Mouse (Mus musculus) bone marrow, adult 2 months (tissue): ENCODE data around the gene Ubap2. TPM values are rescaled to one million over a fixed set of nuclear protein-coding genes. Genes with fewer than 3 reads are reported as not detected.

Source experiments
- H3K27ac ChIP-seq: fragments of 200-500 bp; 2 replicates; pipeline ENCODE4 v1.5.1; 2012; ENCODE audit warnings: low read depth, mild to moderate bottlenecking, control low read depth, inconsistent platforms, low read length; ENCODE audit not compliant: control insufficient read depth, poor library complexity, insufficient read depth
- H3K4me1 ChIP-seq: fragments of 200-500 bp; 2 replicates; pipeline ENCODE4 v1.6.1; 2011; ENCODE audit warnings: low read length; ENCODE audit not compliant: control insufficient read depth, insufficient read depth
- H3K4me3 ChIP-seq: fragments of 200-500 bp; replicated peaks from 2 replicates; pipeline ENCODE3; 2011; ENCODE audit warnings: mild to moderate bottlenecking, low read depth, low read length, control low read depth; ENCODE audit not compliant: control insufficient read depth
- CTCF ChIP-seq: fragments of 200-500 bp; IDR thresholded peaks from 2 replicates; pipeline ENCODE4 v1.5.1; 2011; ENCODE audit warnings: low read length, control low read depth; ENCODE audit not compliant: control insufficient read depth, insufficient read depth
- POLR2A ChIP-seq: fragments of 200-500 bp; IDR thresholded peaks from 2 replicates; pipeline ENCODE4 v1.6.1; 2011; ENCODE audit warnings: low read depth, mild to moderate bottlenecking, control low read depth, low read length, borderline replicate concordance; ENCODE audit not compliant: control insufficient read depth
- WGBS: fragments of 180-500 bp; shearing (Covaris S2); methylation state at CpG from one replicate; pipeline ENCODE4 v1.1.7; 2018; 5-methylcytosine and 5-hydroxymethylcytosine counted together
- polyA plus RNA-seq: library from polyadenylated mRNA; stranded (reverse); fragments of >200 nt; gene quantifications from 2 replicates; pipeline ENCODE4 v1.2.4, GENCODE M21; 2011; ENCODE audit warnings: low replicate concordance; ENCODE audit not compliant: missing spikeins, insufficient read depth, insufficient read length

Ubap2 gene
- polyA plus RNA-seq, 1 experiment = 64.5 TPM

DNA sequence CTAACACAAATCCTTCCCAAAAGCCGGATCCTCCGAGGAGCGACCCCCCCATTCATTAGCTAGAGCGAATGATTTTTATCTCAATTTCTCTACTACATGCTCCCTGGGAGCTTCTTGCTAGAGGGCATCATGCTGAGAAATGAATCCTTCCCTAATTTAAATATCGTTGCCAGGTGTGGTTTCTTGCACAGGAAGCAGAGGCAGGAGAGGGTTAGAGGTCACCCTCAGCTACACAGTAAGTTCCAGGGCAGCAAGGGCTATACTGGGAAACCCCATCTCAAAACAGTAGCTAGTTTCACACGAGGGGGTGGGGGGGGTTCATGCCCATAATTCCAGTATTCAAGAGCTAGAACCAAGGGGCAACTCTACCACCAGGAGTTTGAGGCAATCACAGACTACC, 32.5 kb upstream of the Ubap2 start:
- TF ChIP-seq POLR2A (no peak), CTCF (no peak)
- peaks cover 17% of the 10 kb centered on the region for H3K4me1 ChIP-seq
- H3K4me3 ChIP-seq = no peak overlapping the region
- WGBS = 61% methylated on average over 6 of the region's 6 CpGs
- H3K27ac ChIP-seq = no peak overlapping the region

DNA sequence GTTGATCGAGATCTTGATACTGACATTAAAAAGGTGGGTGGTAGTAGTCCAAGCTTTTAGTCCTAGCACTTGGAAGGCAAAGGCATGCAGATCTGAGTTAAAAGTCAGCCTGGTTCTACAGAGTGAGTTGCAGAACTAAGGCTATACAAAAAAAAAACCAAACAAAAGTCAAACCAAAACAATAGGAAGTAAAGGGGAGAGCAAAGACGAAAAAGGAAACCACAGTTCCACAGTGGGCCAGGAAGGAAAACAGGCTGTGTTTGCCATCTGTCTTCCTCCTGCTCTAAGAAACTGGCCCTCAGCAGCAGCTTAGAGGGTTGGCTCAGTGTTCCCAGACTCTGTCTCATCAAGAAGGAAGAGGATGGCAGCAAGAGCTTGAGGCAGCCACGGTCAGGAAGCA, 29.4 kb upstream of the Ubap2 start:
- H3K4me1 ChIP-seq = peaks cover 14% of the 10 kb centered on the region
- no peak for TF ChIP-seq POLR2A
- no peak for TF ChIP-seq CTCF
- under 1% methylated on average over 3 of the region's 3 CpGs for WGBS
- H3K27ac ChIP-seq = peak overlapping the region; percentile 26
- H3K4me3 ChIP-seq = no peak overlapping the region

DNA sequence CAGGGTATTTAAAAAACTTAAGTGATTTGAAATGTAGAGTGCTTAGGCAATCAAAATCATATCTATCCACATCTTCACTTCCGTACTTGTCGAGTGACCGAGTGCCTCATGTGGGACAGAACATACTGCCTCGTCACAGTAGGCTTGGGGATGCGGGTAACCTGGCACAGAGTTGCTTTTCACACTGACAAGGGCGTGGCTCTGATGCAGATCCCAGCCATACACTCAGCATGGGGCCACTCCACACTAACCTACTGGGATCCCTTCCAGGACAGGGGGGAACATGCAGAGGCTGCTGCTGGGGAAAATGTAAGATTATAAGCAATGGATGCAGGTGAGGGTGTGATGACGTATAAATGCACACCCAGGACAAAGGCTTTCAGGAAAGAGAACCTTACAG, 28.7 kb upstream of the Ubap2 start:
- TF ChIP-seq POLR2A = no peak
- TF ChIP-seq CTCF = no peak
- 72% methylated on average over 7 of the region's 7 CpGs for WGBS
- 0 out of 2 replicates have a peak overlapping the region, but pooled peaks have one; percentile 18 for H3K27ac ChIP-seq
- H3K4me3 ChIP-seq = no peak overlapping the region
- peaks cover 13% of the 10 kb centered on the region for H3K4me1 ChIP-seq

DNA sequence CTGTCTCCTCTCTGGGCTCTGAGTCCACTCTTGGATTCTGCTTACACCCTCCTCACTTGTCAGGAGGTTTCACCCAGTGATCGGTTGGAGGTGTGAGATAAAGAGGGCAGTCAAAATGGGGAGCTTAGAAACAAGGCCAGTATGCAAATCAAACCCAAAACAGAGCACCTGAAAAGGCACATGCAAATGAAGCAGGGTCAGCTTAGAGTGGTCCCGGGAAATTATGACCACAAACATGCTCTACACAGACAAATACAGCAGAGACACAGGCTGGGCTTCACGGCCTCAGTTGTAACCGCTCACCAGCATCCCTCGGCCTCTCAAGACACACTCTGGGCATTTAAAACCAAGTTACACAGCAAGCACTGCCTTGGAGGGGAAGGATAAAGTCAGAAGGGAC, 24.0 kb upstream of the Ubap2 start:
- WGBS = 93% methylated on average over 5 of the region's 5 CpGs
- Histone ChIP-seq H3K4me1 (peaks cover 4% of the 10 kb centered on the region; the same call in 1 of the 2 replicates), H3K27ac (no peak overlapping the region), H3K4me3 (no peak overlapping the region)
- no peak for TF ChIP-seq POLR2A
- TF ChIP-seq CTCF = no peak

DNA sequence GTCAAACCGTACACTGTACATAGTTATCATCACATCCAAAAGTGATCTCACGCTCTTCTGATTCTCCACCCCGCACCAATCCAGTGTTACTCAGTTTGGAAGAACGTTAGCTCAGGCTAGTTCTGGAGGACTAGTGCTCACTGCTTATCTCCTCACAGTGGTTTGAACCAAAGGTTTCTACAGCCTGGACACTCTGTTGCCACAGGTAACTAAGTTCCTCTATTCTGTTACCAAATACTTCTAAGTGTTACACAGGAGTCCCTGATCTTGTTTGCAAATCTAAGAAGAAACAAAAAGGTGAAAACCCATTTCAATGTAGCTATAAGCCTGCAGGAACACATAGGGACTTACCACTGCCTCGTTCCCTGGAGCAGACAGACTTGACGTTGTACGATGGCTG, 21.0 kb upstream of the Ubap2 start:
- WGBS = 89% methylated on average over 7 of the region's 7 CpGs
- no peak overlapping the region; the same call in 1 of the 2 replicates for H3K27ac ChIP-seq
- H3K4me1 ChIP-seq = peaks cover 1% of the 10 kb centered on the region; the same call in 1 of the 2 replicates
- no peak overlapping the region for H3K4me3 ChIP-seq
- TF ChIP-seq POLR2A (no peak), CTCF (no peak)

DNA sequence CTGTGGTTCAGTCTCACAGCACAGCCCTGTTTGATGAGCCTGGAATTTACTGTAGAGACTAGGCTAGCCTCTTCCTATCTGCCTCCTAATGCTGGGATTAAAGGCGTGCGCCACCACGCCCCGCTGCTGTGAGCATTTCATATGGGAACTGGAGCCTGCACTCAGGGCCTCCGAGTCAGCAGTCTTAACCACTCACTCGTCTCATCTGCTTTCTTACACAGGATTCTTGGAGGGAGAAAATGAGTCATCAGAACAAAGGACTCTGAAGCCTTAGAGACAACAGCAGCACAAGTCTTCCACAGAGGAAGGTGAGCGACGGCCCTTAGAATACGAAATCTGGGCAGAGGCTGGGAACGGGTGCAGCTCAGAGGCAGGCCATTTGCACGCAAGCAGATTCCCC, 20.6 kb upstream of the Ubap2 start:
- H3K4me1 ChIP-seq = peaks cover 1% of the 10 kb centered on the region; the same call in 1 of the 2 replicates
- WGBS = 87% methylated on average over 11 of the region's 11 CpGs
- no peak for TF ChIP-seq CTCF
- no peak for TF ChIP-seq POLR2A
- H3K4me3 ChIP-seq = no peak overlapping the region
- no peak overlapping the region for H3K27ac ChIP-seq

DNA sequence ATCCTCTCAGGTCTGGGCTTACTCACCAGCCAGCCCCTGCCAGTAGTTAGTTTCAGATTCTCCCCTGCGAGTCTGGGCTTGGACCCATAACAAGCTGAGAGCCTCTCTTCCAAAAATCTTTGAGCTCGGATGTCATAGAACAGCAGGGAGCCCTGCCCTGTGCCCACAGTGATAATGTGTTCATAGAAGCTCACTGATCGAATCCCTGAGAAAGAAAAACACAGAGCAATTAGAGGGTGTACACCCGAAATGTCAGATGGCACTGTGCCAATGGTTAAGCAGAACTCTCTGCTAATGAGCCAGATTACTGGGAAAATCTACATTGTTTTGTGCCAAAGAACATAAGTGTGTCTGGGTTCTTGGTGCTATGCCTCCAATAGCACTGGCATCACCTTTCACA, 19.0 kb upstream of the Ubap2 start:
- Histone ChIP-seq H3K27ac (no peak overlapping the region), H3K4me3 (no peak overlapping the region), H3K4me1 (peaks cover 1% of the 10 kb centered on the region; the same call in 1 of the 2 replicates)
- WGBS = 84% methylated on average over 4 of the region's 4 CpGs
- TF ChIP-seq POLR2A (no peak), CTCF (no peak)

DNA sequence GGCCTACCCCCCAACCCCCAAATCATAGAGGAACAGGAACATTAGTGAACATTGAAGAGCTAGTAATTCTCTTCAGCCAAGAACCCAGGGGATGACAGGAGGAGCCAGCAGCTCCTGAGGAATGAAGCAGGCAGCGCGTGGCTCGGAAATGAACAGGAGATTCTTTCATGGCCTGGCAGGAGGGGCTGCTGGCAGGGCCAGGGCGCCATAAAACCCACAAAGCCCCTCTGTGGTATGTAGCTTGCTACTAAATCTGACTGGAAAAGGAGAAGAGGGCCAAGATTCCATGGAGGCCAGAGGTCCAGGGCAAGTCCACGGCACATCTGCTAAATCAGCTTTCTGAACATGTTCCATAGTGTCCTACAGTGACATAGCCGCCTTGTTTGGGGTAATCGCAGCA, 14.9 kb upstream of the Ubap2 start:
- Histone ChIP-seq H3K4me3 (no peak overlapping the region), H3K4me1 (no peaks in the 10 kb centered on the region; the same call in 1 of the 2 replicates), H3K27ac (no peak overlapping the region; the same call in 1 of the 2 replicates)
- TF ChIP-seq POLR2A (no peak), CTCF (no peak)
- whole genome bisulfite sequencing = 93% methylated on average over 7 of the region's 7 CpGs

DNA sequence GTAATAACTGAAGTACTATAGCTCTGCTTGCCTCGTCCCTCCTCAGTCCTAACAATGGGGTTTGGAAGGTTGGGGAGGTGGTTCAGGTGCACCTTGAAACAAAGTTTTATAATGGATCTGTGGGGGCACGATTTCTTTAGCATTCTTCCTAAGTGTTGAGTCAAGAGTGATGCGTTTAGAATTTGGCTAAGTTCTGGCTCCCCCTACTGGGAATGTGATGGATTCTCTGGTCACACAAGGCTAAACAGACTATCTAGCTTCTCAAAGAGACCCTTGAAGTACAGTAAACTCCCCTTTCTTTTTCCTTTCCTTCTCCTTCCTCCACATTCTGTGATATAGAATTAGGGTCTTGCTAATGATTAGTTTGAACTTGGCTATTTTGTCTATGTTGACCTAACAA, 11.5 kb upstream of the Ubap2 start:
- no peak for TF ChIP-seq POLR2A
- peak; percentile 40; the same call in 1 of the 2 replicates for TF ChIP-seq CTCF
- no peak overlapping the region for H3K27ac ChIP-seq
- H3K4me1 ChIP-seq = no peaks in the 10 kb centered on the region; the same call in 1 of the 2 replicates
- WGBS = 10% methylated on average over 3 of the region's 3 CpGs
- no peak overlapping the region for H3K4me3 ChIP-seq
